Mouse (Mus musculus) testis, adult 10 weeks (tissue): ENCODE results near the gene Men1. TPM values are rescaled to one million over a fixed set of nuclear protein-coding genes. Genes with fewer than 3 reads are reported as not detected.

Experiments used
- polyA plus RNA-seq: library from polyadenylated mRNA; stranded (reverse); fragments of 350-450 nt; fragmentation: Illumina TruSeq; extraction: RNeasy Lipid Tissue Mini Kit (QIAGEN cat#74804); gene quantifications from one replicate; pipeline ENCODE4 v1.2.3, GENCODE M21; 2014; ENCODE audit warnings: low read depth, low replicate concordance

Men1 gene
- polyA plus RNA-seq = 3.6 TPM

DNA sequence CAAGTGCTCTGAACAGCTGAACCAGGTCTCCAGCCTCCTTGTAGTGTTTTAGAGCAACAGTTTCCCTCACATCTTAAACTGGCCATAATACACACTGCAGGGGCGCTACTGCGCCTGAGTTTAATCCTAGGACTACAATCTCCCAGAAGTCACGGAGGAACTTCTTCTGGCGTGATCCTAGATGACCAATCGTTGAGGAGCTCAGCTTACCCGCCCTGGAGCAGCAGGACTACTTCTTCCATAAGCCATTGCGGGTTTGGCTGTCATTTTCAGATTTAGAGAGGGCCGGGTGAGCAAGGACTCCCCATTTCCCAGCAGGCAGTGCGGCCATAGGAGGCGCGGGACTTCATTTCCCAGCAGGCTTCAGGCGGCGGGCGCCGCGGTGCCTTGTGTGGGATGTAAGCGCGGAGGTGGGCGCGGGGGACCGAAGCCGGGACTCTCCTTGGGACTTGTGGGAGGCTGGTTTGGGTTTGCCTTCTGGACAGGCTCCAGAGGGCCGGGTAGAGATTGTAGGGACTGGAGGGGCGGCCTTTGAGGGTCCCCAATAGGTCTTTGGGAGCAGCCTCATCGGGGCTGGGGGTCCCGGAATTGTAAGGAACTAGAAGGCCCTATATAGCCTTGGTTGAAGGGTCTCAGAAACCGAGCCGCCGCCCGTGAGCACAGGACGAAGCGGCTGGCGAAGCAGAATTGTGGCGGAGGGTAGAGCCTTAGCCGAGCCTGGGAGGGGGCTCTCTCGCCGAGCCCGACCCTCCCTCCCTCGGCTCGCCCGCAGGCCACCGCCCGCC lies at the start of gene Men1:
Men1 (plus strand) TSS at position 307 of the 785 bp plus-strand sequence.

DNA sequence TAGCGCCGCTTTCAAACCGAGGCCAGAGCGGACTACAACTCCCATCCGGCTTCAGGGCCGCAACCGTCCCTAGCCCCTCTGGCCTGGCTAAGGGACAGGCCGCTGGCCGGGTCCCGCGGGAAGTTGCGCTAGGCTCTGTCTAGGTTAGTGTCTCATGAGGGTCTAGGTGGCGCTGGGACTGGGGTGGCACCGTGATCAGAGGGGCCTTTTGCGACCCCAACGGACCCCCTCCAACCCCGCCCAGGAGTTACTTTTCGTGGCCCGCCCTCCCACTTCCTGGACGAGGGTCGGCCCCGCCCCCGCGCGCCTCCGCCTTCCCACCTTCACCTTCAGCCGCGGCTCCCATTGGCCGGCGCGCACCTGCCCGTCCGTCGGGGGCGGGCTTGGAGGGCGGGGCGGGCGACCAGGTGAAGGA lies 28.6 kb upstream of the Men1 start, which contains the start of gene Cdc42bpg:
Cdc42bpg (plus strand) TSS at position 320 of the 415 bp plus-strand sequence.

DNA sequence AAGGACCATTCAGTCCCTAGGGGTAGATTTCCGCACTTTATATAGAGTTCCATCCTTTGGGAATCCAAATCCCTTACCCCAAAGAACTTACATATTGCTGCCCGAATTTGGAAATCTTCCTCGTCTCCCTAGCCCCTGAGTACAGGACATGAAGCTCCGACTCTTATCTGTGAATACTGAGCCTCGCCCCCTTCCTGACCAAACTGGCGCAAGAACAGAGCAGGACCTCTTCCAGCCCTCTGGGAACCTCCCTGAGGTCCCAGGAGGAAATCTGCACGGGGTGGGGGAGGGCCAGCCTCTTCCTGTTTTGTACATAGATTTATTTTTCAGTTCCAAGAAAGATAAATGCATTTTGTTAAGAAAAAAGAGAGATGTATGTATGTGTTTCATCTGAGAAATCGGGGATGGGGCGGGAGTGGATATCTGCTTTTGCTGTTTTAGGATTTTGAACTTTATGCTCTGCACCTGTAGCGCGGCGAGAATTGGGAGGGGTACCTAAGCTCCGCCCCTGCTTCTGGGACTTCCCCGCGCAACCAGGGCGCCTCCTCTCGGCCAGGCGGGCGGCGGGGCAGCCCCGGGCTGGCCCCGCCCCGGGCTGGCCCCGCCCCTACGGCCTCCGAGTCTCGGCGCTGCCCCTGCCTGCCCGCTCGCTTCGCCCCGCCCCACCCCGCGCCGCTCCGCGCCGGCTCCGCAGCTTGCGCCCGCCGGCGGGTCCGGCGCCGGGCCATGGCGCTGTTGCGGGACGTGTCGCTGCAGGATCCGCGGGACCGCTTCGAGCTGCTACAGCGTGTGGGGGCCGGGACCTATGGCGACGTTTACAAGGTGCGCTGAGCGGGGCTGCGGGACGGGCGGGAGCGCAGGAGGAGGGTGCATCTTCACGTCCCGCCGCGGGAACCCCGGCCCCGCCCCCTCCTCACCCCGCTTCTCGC lies 6.0 kb downstream of the Men1 start, which contains the start of gene Map4k2:
Map4k2 (plus strand) TSS at position 612 of the 929 bp plus-strand sequence.

DNA sequence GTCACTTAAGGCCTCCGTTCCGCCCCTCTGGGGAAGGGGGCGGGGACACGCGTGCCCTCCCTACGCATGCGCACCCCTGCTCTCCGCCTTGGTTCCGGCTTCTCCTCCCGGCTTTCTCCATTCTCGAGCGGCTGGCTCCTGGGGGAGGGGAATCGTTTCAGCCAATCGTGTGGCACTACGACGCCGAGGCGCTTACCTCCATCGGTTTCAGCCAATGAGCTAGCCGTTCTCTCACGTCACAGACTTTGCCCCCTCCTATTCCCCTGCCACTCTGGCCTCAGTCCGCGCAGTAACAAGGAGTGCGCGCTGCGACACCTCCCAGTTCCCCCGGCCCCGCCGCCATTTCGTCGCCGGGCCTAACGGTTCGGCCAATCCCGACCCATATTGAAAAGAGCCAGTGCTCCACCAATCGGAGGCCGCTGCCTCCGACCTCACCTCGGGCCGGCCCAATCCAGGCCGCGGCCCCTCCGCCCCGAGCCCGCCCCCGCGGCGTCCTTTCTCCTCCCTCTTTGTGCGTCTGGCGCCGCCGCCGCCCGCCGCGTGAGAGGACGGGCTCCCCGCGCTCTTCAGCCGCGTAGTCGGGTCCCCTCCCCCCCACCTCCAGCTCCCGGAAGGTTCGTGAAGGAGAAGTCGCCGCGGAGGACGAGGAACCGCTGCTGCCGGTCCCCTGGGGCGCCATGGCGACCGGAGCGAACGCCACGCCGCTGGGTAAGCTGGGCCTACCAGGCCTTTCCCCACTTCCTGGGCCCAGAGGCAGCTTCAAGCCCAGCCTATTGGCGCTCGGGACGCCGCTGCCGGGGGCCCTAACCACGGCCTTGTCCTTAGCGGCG lies 28.8 kb downstream of the Men1 start, which contains the start of gene Sf1:
Sf1 (plus strand) TSS at position 280 of the 830 bp plus-strand sequence.

DNA sequence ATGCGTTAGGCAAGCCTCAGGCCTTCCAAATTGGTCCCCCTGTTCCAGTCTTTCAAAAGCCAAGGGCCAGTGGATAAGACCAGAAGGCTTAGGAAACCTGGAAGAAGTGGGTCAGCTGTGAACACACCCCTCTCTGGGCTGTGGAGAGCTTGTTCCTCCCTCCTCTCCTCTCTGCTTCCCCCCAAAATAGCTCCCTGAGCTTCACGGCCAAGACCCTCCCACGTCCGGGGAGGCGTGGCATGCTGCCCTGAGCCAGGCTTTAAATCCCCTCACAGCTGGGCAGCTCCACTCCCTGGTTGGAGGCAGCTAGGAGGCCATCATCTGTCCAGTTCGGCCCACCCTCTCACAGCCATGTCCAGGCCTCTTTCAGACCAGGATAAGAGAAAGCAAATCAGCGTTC lies 49.3 kb downstream of the Men1 start, which contains the start of gene Pygm:
Pygm (plus strand) TSS at position 272 of the 400 bp plus-strand sequence.

Other genes with a start within 250 kb of the Men1 start
- 10.9 TPM for gene Cdca5, start 250.0 kb upstream of the Men1 start, polyA plus RNA-seq
- gene AC131692.1, start 240.6 kb upstream of the Men1 start, polyA plus RNA-seq = 56.3 TPM
- gene Naaladl1, start 229.2 kb upstream of the Men1 start, polyA plus RNA-seq = 0.13 TPM
- 1.2 TPM for gene Sac3d1, start 216.3 kb upstream of the Men1 start, polyA plus RNA-seq
- gene Snx15, start 206.7 kb upstream of the Men1 start, polyA plus RNA-seq = 2.1 TPM
- gene Batf2, start 194.0 kb upstream of the Men1 start, polyA plus RNA-seq = not detected
- gene Arl2, start 193.4 kb upstream of the Men1 start, polyA plus RNA-seq = 2.2 TPM
- 7.0 TPM for gene Majin, start 150.6 kb upstream of the Men1 start, polyA plus RNA-seq
- gene Gpha2, start 108.6 kb upstream of the Men1 start, polyA plus RNA-seq = not detected
- 0.45 TPM for gene Ppp2r5b, start 99.1 kb upstream of the Men1 start, polyA plus RNA-seq
- gene Atg2a, start 93.3 kb upstream of the Men1 start, polyA plus RNA-seq = 0.41 TPM
- 43.3 TPM for gene Ehd1, start 58.3 kb upstream of the Men1 start, polyA plus RNA-seq
- 0.49 TPM for gene Cdc42bpg, start 28.5 kb upstream of the Men1 start, polyA plus RNA-seq
- gene Map4k2, start 6.2 kb downstream of the Men1 start, polyA plus RNA-seq = 1.3 TPM
- 210 TPM for gene Sf1, start 28.7 kb downstream of the Men1 start, polyA plus RNA-seq
- 2.9 TPM for gene Pygm, start 49.4 kb downstream of the Men1 start, polyA plus RNA-seq
- 0.99 TPM for gene Rasgrp2, start 64.4 kb downstream of the Men1 start, polyA plus RNA-seq
- 0.08 TPM for gene Nrxn2, start 83.8 kb downstream of the Men1 start, polyA plus RNA-seq
- 0.18 TPM for gene Slc22a12, start 208.1 kb downstream of the Men1 start, polyA plus RNA-seq